19 mouse cellular contexts compared by ENCODE assay signal in genomic region chr2:167848468-167849440, GRCm38 (mm10).
DNase-seq lines count a peak whose midpoint lies in the region; ATAC-seq and TF ChIP-seq lines count a peak whose summit lies in the region.
"Had no signal": no experiment of that assay in that cellular context is flagged by ENCODE, and none has a peak within 500 bp of the region (broad histone marks: within the 10 kb centered on the region; RNA-seq: fewer than 3 reads in every experiment).

No protein-coding gene starts in this region.

- 55% methylated on average over 7 of the region's 7 CpGs for WGBS in heart, embryonic 10.5 days
- WGBS in liver, adult 2 months, result 82% methylated on average over 7 of the region's 7 CpGs
- WGBS in embryonic facial prominence, embryonic 10.5 days, result 62% methylated on average over 7 of the region's 7 CpGs
- WGBS in forebrain, embryonic 11.5 days, result 77% methylated on average over 7 of the region's 7 CpGs
- 74% methylated on average over 7 of the region's 7 CpGs for WGBS in hindbrain, embryonic 12.5 days

- 0 out of 2 replicates have a peak overlapping the region, but pooled peaks have one; percentile 2 for H3K9ac ChIP-seq in liver, adult 2 months (ENCODE audit: low read depth, low read length)
- no peak overlapping the region for H3K9ac ChIP-seq in forebrain, embryonic 11.5 days (ENCODE audit: low read length)
- H3K9ac ChIP-seq in hindbrain, embryonic 12.5 days, result no peak overlapping the region
- H3K9ac ChIP-seq: embryonic facial prominence, embryonic 15.5 days; hindbrain, embryonic 15.5 days had no signal

- H3K4me1 ChIP-seq in heart, embryonic 10.5 days, result peaks cover 87% of the 10 kb centered on the region
- H3K4me1 ChIP-seq in liver, adult 2 months (ENCODE audit: control insufficient read depth, insufficient read depth, low read length), result peaks cover 40% of the 10 kb centered on the region
- H3K4me1 ChIP-seq in embryonic facial prominence, embryonic 10.5 days, result peaks cover 55% of the 10 kb centered on the region
- peaks cover 3% of the 10 kb centered on the region; the same call in 1 of the 2 replicates for H3K4me1 ChIP-seq in forebrain, embryonic 11.5 days (replicated peaks; ENCODE audit: control insufficient read depth, insufficient read depth, low read length)
- H3K4me1 ChIP-seq in hindbrain, embryonic 12.5 days, result peaks cover 12% of the 10 kb centered on the region
- H3K4me1 ChIP-seq: hindbrain, embryonic 15.5 days had no signal

- TF ChIP-seq POLR2A in liver, adult 2 months (IDR thresholded peaks at IDR 0.05; ENCODE audit: extremely low read depth, insufficient read depth, low read length), result no peak

- no peak for TF ChIP-seq CTCF in liver, adult 2 months (IDR thresholded peaks at IDR 0.05; ENCODE audit: low read depth, low read length)

- no peak overlapping the region for H3K4me2 ChIP-seq in forebrain, embryonic 11.5 days (ENCODE audit: low read depth, low read length, severe bottlenecking)
- H3K4me2 ChIP-seq in hindbrain, embryonic 12.5 days (replicated peaks), result no peak overlapping the region
- H3K4me2 ChIP-seq: embryonic facial prominence, embryonic 15.5 days; hindbrain, embryonic 15.5 days; liver, embryonic 11.5 days had no signal

- H3K27me3 ChIP-seq in heart, embryonic 10.5 days (ENCODE audit: insufficient read depth, poor library complexity, severe bottlenecking), result no peaks in the 10 kb centered on the region
- no peaks in the 10 kb centered on the region for H3K27me3 ChIP-seq in liver, adult 2 months (ENCODE audit: control insufficient read depth, insufficient read depth, low read length)
- no peaks in the 10 kb centered on the region for H3K27me3 ChIP-seq in embryonic facial prominence, embryonic 10.5 days (replicated peaks; ENCODE audit: low read depth, poor library complexity, severe bottlenecking)
- H3K27me3 ChIP-seq in forebrain, embryonic 11.5 days (ENCODE audit: control insufficient read depth, insufficient read depth, low read length), result no peaks in the 10 kb centered on the region
- H3K27me3 ChIP-seq in hindbrain, embryonic 12.5 days, result 0 out of 2 replicates have a peak, but pooled peaks cover 3% of the 10 kb centered on the region
- H3K27me3 ChIP-seq: embryonic facial prominence, embryonic 15.5 days; hindbrain, embryonic 15.5 days had no signal

- no peak for DNase-seq in heart, embryonic 10.5 days (ENCODE audit: low spot score)
- no peak for DNase-seq in heart, postnatal 14 days
- DNase-seq in liver, adult 2 months (ENCODE audit: extremely low read depth, low read depth, low spot score), result no peak
- DNase-seq in liver, result no peak
- DNase-seq in embryonic facial prominence, embryonic 10.5 days (ENCODE audit: low spot score), result no peak
- DNase-seq in heart, postnatal 10 days, result peak; percentile 56 to 63
- no peak for DNase-seq in forebrain, embryonic 11.5 days (ENCODE audit: low spot score)
- DNase-seq: adrenal gland, postnatal 36 days; cerebellum, adult 9-11 months; kidney, adult 11 months; layer of hippocampus, postnatal 36 days; lung, postnatal 10 days; right cerebral cortex, adult 18-20 months had no signal

- no peaks in the 10 kb centered on the region for H3K36me3 ChIP-seq in heart, embryonic 10.5 days
- no peaks in the 10 kb centered on the region for H3K36me3 ChIP-seq in liver, adult 2 months (ENCODE audit: control insufficient read depth, insufficient read depth, low read length)
- no peaks in the 10 kb centered on the region for H3K36me3 ChIP-seq in embryonic facial prominence, embryonic 10.5 days (replicated peaks)
- H3K36me3 ChIP-seq in forebrain, embryonic 11.5 days (ENCODE audit: control insufficient read depth, insufficient read depth, low read length), result no peaks in the 10 kb centered on the region
- no peaks in the 10 kb centered on the region for H3K36me3 ChIP-seq in hindbrain, embryonic 12.5 days
- H3K36me3 ChIP-seq: embryonic facial prominence, embryonic 15.5 days; forebrain, embryonic 10.5 days; hindbrain, embryonic 15.5 days had no signal

- intact Hi-C loops in heart, postnatal 14 days (cut with DNase I), result no loop called here
- intact Hi-C loops in heart, postnatal 10 days (cut with DNase I), result no loop called here

- H3K27ac ChIP-seq in heart, embryonic 10.5 days, result peak overlapping the region; percentile 81
- H3K27ac ChIP-seq in liver, adult 2 months (replicated peaks; ENCODE audit: insufficient read depth, low read depth, low read length), result peak overlapping the region; percentile 92
- H3K27ac ChIP-seq in embryonic facial prominence, embryonic 10.5 days (replicated peaks), result 0 out of 2 replicates have a peak overlapping the region, but pooled peaks have one; percentile 2
- H3K27ac ChIP-seq in forebrain, embryonic 11.5 days (ENCODE audit: low read depth, low read length), result no peak overlapping the region
- no peak overlapping the region for H3K27ac ChIP-seq in hindbrain, embryonic 12.5 days
- H3K27ac ChIP-seq: embryonic facial prominence, embryonic 15.5 days; forebrain, embryonic 10.5 days; hindbrain, embryonic 15.5 days had no signal

- ATAC-seq in forebrain, embryonic 11.5 days (replicated peaks; ENCODE audit: low FRiP score), result no peak
- ATAC-seq in hindbrain, embryonic 12.5 days (ENCODE audit: low FRiP score), result no peak
- ATAC-seq: midbrain, embryonic 16.5 days had no signal

- H3K9me3 ChIP-seq in heart, embryonic 10.5 days, result no peaks in the 10 kb centered on the region
- H3K9me3 ChIP-seq in embryonic facial prominence, embryonic 10.5 days, result no peaks in the 10 kb centered on the region
- H3K9me3 ChIP-seq in forebrain, embryonic 11.5 days (ENCODE audit: control insufficient read depth, low read length), result no peaks in the 10 kb centered on the region
- H3K9me3 ChIP-seq in hindbrain, embryonic 12.5 days (replicated peaks), result no peaks in the 10 kb centered on the region
- H3K9me3 ChIP-seq: embryonic facial prominence, embryonic 15.5 days; forebrain, embryonic 10.5 days; hindbrain, embryonic 15.5 days had no signal

- H3K79me2 ChIP-seq in liver, adult 2 months (ENCODE audit: control insufficient read depth, insufficient read depth, low read length), result no peaks in the 10 kb centered on the region

- H3K4me3 ChIP-seq in heart, embryonic 10.5 days, result 0 out of 2 replicates have a peak overlapping the region, but pooled peaks have one; percentile 6
- H3K4me3 ChIP-seq in liver, adult 2 months (ENCODE audit: insufficient read depth, low read depth, low read length), result no peak overlapping the region
- no peak overlapping the region for H3K4me3 ChIP-seq in embryonic facial prominence, embryonic 10.5 days
- no peak overlapping the region for H3K4me3 ChIP-seq in forebrain, embryonic 11.5 days (ENCODE audit: low read depth, low read length)
- no peak overlapping the region for H3K4me3 ChIP-seq in hindbrain, embryonic 12.5 days
- H3K4me3 ChIP-seq: embryonic facial prominence, embryonic 15.5 days; forebrain, embryonic 10.5 days; hindbrain, embryonic 15.5 days had no signal

Comparison
In these comparisons a context has a peak if more than half of its experiments do, and no peak if none do; other contexts are left out.
1. DNase-seq: peak in heart, postnatal 10 days (2 of 2); none in heart, embryonic 10.5 days (single experiment), heart, postnatal 14 days (0 of 2), liver, adult 2 months (single experiment), liver (single experiment), embryonic facial prominence, embryonic 10.5 days (single experiment) and forebrain, embryonic 11.5 days (single experiment).
2. H3K27ac ChIP-seq: peak in heart, embryonic 10.5 days (single experiment), liver, adult 2 months (single experiment) and embryonic facial prominence, embryonic 10.5 days (single experiment); none in forebrain, embryonic 11.5 days (single experiment) and hindbrain, embryonic 12.5 days (single experiment).